Mouse (Mus musculus): ENCODE measurements around the gene Bcl3.

DNA sequence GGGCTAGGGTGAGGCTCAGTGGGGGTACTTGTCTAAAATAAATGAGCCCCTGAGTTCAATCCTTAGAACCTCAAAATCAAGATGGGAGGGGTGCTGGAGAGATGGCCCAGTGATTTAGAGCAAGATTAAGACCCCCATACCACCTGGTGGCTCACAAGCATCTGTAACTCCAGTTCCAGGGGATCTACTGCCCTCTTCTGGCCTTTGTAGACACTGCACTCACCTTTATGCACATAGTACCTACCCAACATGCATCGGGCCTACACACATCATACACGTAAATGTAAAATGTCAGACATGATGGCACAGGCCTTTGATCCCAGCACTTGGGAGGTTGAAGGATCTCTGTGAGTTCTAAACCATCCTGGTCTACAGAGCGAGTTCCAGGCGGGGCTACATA lies 39.9 kb downstream of the Bcl3 start:
- TF ChIP-seq CTCF (IDR thresholded peaks at IDR 0.05; ENCODE audit: low read depth, low read length) = peak; percentile 43; the same call in 1 of the 2 replicates
- no peak for TF ChIP-seq GATA2 (IDR thresholded peaks at IDR 0.05; ENCODE audit: borderline replicate concordance, low read depth, low read length)
